Mouse (Mus musculus) hindbrain, embryonic 10.5 days (tissue): ENCODE data around the gene Btbd9. TPM values are rescaled to one million over a fixed set of nuclear protein-coding genes. Genes with fewer than 3 reads are reported as not detected.

Experiments
- DNase-seq: peaks from one replicate; pipeline ENCODE4 v3.0.0-alpha.2; 2017; ENCODE audit warnings: low spot score
- H3K27ac ChIP-seq: fragments of 300-500 bp; sonication (generic); 2 replicates; pipeline ENCODE4 v1.5.1; 2016; ENCODE audit warnings: mild to moderate bottlenecking, moderate library complexity
- H3K27me3 ChIP-seq: fragments of 300-500 bp; sonication (generic); 2 replicates; pipeline ENCODE4 v1.6.1; 2016; ENCODE audit warnings: mild to moderate bottlenecking; ENCODE audit not compliant: poor library complexity, insufficient read depth, severe bottlenecking
- H3K36me3 ChIP-seq: fragments of 300-500 bp; sonication (generic); 2 replicates; pipeline ENCODE4 v1.6.1; 2016; ENCODE audit warnings: mild to moderate bottlenecking, moderate library complexity
- H3K4me1 ChIP-seq: fragments of 300-500 bp; sonication (generic); replicated peaks from 2 replicates; pipeline ENCODE4 v1.6.1; 2016; ENCODE audit warnings: mild to moderate bottlenecking
- H3K4me3 ChIP-seq: fragments of 300-500 bp; sonication (generic); 2 replicates; pipeline ENCODE4 v1.5.1; 2016; ENCODE audit warnings: mild to moderate bottlenecking, moderate library complexity
- H3K9me3 ChIP-seq: fragments of 300-500 bp; sonication (generic); 2 replicates; pipeline ENCODE4 v1.6.1; 2016; ENCODE audit warnings: mild to moderate bottlenecking, moderate library complexity
- WGBS: fragments of 180-500 bp; shearing (Covaris S2); methylation state at CpG from one replicate; pipeline ENCODE4 v1.1.7; 2016; 5-methylcytosine and 5-hydroxymethylcytosine counted together
- polyA plus RNA-seq: library from polyadenylated mRNA; unstranded; fragments of >200 nt; fragmentation: Nextera tagmentation; extraction: Ambion mirVana; gene quantifications from 2 replicates; pipeline ENCODE4 v1.2.1, GENCODE M21; 2016

Btbd9 gene
- polyA plus RNA-seq, 1 experiment from 2014 or later, result 67.3 TPM

GRCm38 (mm10) chr17:30364701-30365100 is 211.6 kb downstream of the Btbd9 start:
- H3K4me1 ChIP-seq, result peaks cover 64% of the 10 kb centered on the region
- H3K27ac ChIP-seq, result peak overlapping the region; percentile 59
- H3K4me3 ChIP-seq, result no peak overlapping the region
- 88% methylated on average over 1 of the region's 1 CpGs for WGBS
- H3K36me3 ChIP-seq, result no peaks in the 10 kb centered on the region
- no peaks in the 10 kb centered on the region for H3K27me3 ChIP-seq
- DNase-seq, result no peak
- H3K9me3 ChIP-seq, result no peaks in the 10 kb centered on the region

- Histone ChIP-seq H3K36me3 (no peaks in the 10 kb centered on the region), H3K4me1 (peaks cover 56% of the 10 kb centered on the region)
- no peak for DNase-seq
Observed at GRCm38 (mm10) chr17:30363365-30363764, 212.9 kb downstream of the Btbd9 start.

GRCm38 (mm10) chr17:30360654-30361053 is 215.6 kb downstream of the Btbd9 start:
- WGBS, result 31% methylated on average over 1 of the region's 1 CpGs
- H3K36me3 ChIP-seq, result no peaks in the 10 kb centered on the region
- H3K27me3 ChIP-seq, result no peaks in the 10 kb centered on the region
- H3K4me1 ChIP-seq, result peaks cover 46% of the 10 kb centered on the region
- peak overlapping the region; percentile 0; the same call in 1 of the 2 replicates for H3K27ac ChIP-seq
- no peak overlapping the region for H3K4me3 ChIP-seq
- DNase-seq, result no peak
- no peaks in the 10 kb centered on the region for H3K9me3 ChIP-seq

More at GRCm38 (mm10) chr17:30363365-30363764, 212.9 kb downstream of the Btbd9 start:
- H3K27me3 ChIP-seq, result no peaks in the 10 kb centered on the region
- WGBS, result 81% methylated on average over 5 of the region's 5 CpGs
- H3K27ac ChIP-seq, result no peak overlapping the region
- no peaks in the 10 kb centered on the region for H3K9me3 ChIP-seq
- H3K4me3 ChIP-seq, result no peak overlapping the region

DNA sequence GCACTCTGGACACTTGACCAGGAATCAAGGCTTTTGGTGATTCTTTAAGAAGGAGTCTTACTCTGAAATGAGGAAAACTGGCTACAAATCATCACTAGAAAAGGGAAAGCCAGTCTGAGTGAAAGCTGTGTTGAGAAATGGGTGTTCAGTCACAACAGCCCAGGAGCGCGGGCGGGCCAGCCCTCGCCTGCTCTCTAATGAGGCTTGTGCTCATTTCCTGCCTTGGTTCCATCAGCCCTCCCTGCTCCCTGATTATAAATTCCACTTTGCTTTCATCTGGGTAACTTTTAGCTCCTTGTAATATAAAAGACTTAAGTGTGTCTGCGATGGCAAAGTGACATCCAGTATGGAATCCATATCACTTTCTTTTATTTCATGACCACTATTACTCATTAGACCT is 216.9 kb downstream of the Btbd9 start:
- H3K27me3 ChIP-seq, result no peaks in the 10 kb centered on the region
- DNase-seq, result no peak
- 89% methylated on average over 5 of the region's 5 CpGs for WGBS

GRCm38 (mm10) chr17:30355431-30355830 is 220.9 kb downstream of the Btbd9 start:
- no peaks in the 10 kb centered on the region for H3K9me3 ChIP-seq
- no peak for DNase-seq
- H3K4me3 ChIP-seq, result no peak overlapping the region
- no peaks in the 10 kb centered on the region for H3K27me3 ChIP-seq
- peaks cover 20% of the 10 kb centered on the region for H3K4me1 ChIP-seq
- WGBS, result 72% methylated on average over 1 of the region's 1 CpGs
- H3K36me3 ChIP-seq, result no peaks in the 10 kb centered on the region
- no peak overlapping the region for H3K27ac ChIP-seq

More for the DNA sequence above, 216.9 kb downstream of the Btbd9 start:
- Histone ChIP-seq H3K36me3 (no peaks in the 10 kb centered on the region), H3K27ac (peak overlapping the region; percentile 2; the same call in 1 of the 2 replicates), H3K4me1 (peaks cover 42% of the 10 kb centered on the region), H3K4me3 (no peak overlapping the region), H3K9me3 (no peaks in the 10 kb centered on the region)

DNA sequence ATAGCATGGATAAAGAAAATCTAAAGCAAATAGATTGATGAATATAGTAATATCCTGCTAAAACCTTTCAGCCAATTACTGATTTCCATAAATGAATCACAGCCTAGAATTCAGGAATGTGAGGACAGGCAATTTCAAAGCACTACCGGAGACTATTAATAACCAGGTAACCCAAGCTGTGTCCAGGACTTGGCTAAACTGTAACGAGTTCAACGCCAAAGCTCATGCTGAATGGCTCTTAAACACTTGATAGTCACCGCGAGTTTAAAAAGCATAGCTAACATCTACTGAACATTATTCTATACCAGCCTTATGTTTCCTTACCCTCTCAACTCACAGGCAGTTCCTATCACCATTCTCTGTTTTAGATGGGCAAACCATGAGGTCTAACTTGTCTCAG is 221.9 kb downstream of the Btbd9 start:
- no peaks in the 10 kb centered on the region for H3K27me3 ChIP-seq
- H3K27ac ChIP-seq, result no peak overlapping the region
- H3K4me3 ChIP-seq, result no peak overlapping the region
- WGBS, result 91% methylated on average over 5 of the region's 5 CpGs
- H3K9me3 ChIP-seq, result no peaks in the 10 kb centered on the region
- no peaks in the 10 kb centered on the region for H3K36me3 ChIP-seq
- peaks cover 14% of the 10 kb centered on the region for H3K4me1 ChIP-seq
- no peak for DNase-seq

- Histone ChIP-seq H3K9me3 (no peaks in the 10 kb centered on the region), H3K4me1 (peaks cover 36% of the 10 kb centered on the region), H3K27me3 (no peaks in the 10 kb centered on the region), H3K27ac (peak overlapping the region; percentile 73), H3K36me3 (no peaks in the 10 kb centered on the region), H3K4me3 (no peak overlapping the region)
- DNase-seq, result no peak
- WGBS, result 70% methylated on average over 2 of the region's 2 CpGs
Observed at GRCm38 (mm10) chr17:30348031-30348430, 228.3 kb downstream of the Btbd9 start.

- Histone ChIP-seq H3K9me3 (no peaks in the 10 kb centered on the region), H3K27me3 (no peaks in the 10 kb centered on the region), H3K4me1 (peaks cover 34% of the 10 kb centered on the region), H3K36me3 (no peaks in the 10 kb centered on the region), H3K4me3 (no peak overlapping the region), H3K27ac (peak overlapping the region; percentile 73)
- 32% methylated on average over 10 of the region's 10 CpGs for WGBS
- DNase-seq, result no peak
Observed at GRCm38 (mm10) chr17:30347101-30347613, 229.1 kb downstream of the Btbd9 start.

GRCm38 (mm10) chr17:30345008-30345407 is 231.3 kb downstream of the Btbd9 start:
- 88% methylated on average over 3 of the region's 3 CpGs for WGBS
- DNase-seq, result no peak

GRCm38 (mm10) chr17:30343701-30344473 is 232.4 kb downstream of the Btbd9 start:
- H3K4me3 ChIP-seq, result no peak overlapping the region
- no peak for DNase-seq
- H3K9me3 ChIP-seq, result no peaks in the 10 kb centered on the region
- H3K27me3 ChIP-seq, result no peaks in the 10 kb centered on the region
- no peaks in the 10 kb centered on the region for H3K36me3 ChIP-seq
- WGBS, result 86% methylated on average over 9 of the region's 9 CpGs
- 0 out of 2 replicates have a peak overlapping the region, but pooled peaks have one; percentile 23 for H3K27ac ChIP-seq
- peaks cover 38% of the 10 kb centered on the region for H3K4me1 ChIP-seq

More at GRCm38 (mm10) chr17:30345008-30345407, 231.3 kb downstream of the Btbd9 start:
- H3K27ac ChIP-seq, result no peak overlapping the region
- no peaks in the 10 kb centered on the region for H3K27me3 ChIP-seq
- peaks cover 45% of the 10 kb centered on the region for H3K4me1 ChIP-seq
- no peaks in the 10 kb centered on the region for H3K9me3 ChIP-seq
- no peak overlapping the region for H3K4me3 ChIP-seq
- no peaks in the 10 kb centered on the region for H3K36me3 ChIP-seq

DNA sequence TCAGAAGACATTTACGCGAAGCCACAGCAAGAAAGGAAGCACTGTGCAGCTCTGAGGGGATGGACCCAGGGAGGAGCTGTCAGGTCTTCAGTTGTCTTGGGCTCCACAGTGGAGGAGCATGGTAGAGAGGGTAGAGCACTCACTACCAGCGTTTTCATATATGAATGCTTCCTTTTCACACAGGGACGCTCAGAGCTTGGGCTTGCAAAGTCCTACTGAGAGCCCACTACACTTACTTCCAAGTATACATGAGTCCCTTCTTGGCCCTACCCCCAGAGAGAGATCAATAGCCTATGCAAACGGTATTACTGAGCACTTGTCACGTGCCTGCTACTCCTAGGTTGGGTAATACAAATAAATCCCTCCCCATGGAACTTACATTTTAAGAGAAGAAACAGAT is 234.7 kb downstream of the Btbd9 start:
- Histone ChIP-seq H3K4me1 (peaks cover 33% of the 10 kb centered on the region), H3K36me3 (no peaks in the 10 kb centered on the region), H3K27me3 (no peaks in the 10 kb centered on the region), H3K4me3 (no peak overlapping the region), H3K27ac (peak overlapping the region; percentile 24; the same call in 1 of the 2 replicates), H3K9me3 (no peaks in the 10 kb centered on the region)
- no peak for DNase-seq
- 85% methylated on average over 6 of the region's 6 CpGs for WGBS

- no peaks in the 10 kb centered on the region for H3K9me3 ChIP-seq
- WGBS, result 82% methylated on average over 13 of the region's 13 CpGs
- H3K4me3 ChIP-seq, result no peak overlapping the region
- H3K27me3 ChIP-seq, result no peaks in the 10 kb centered on the region
- DNase-seq, result no peak
- peaks cover 36% of the 10 kb centered on the region for H3K4me1 ChIP-seq
- H3K27ac ChIP-seq, result peak overlapping the region; percentile 45
- H3K36me3 ChIP-seq, result no peaks in the 10 kb centered on the region
Observed at GRCm38 (mm10) chr17:30340495-30341126, 235.7 kb downstream of the Btbd9 start.

DNA sequence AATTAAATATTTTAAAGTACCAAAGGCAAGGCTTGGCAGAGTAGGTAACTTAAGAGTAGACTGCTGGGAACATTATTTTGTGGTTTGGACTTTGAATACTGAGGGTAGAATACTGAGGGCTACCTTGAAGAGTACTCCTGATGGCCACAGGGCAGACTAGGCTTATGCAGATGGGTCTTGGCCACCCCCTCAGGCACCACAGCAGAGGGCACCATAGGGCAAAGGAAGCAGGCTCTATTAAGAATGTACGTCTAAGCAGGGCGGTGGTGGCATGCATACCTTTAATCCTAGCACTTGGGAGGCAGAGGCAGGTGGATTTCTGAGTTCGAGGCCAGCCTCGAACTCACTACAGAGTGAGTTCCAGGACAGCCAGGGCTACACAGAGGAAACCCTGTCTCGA is 237.0 kb downstream of the Btbd9 start:
- Histone ChIP-seq H3K9me3 (no peaks in the 10 kb centered on the region), H3K27ac (no peak overlapping the region), H3K4me3 (no peak overlapping the region), H3K36me3 (no peaks in the 10 kb centered on the region), H3K27me3 (no peaks in the 10 kb centered on the region), H3K4me1 (peaks cover 48% of the 10 kb centered on the region)
- WGBS, result 87% methylated on average over 5 of the region's 5 CpGs
- DNase-seq, result no peak
